Mouse (Mus musculus): Measurements from ENCODE around the gene Ralgds.

DNA sequence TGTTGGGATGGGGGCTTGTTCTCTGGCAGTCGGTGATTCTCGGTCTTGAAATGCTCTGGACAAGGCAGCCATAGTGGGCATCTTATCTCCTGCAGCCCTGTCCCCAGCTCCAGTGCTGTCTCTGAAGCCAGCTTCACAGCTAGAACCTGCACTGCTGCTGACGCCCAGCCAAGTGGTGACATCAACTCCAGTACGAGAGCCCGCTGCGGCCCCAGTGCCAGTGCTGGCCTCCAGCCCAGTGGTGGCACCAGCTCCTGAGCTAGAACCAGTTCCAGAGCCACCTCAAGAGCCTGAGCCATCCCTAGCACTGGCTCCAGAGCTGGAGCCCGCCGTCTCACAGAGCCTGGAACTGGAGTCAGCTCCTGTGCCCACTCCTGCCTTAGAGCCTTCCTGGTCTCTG, 31.0 kb downstream of the Ralgds start:
- no peak for TF ChIP-seq POLR2A (IDR thresholded peaks at IDR 0.05; ENCODE audit: borderline replicate concordance, control insufficient read depth, low read depth, low read length)
- TF ChIP-seq CTCF (IDR thresholded peaks at IDR 0.05; ENCODE audit: control insufficient read depth, insufficient read depth, low read length) = no peak

All from bone marrow, adult 2 months (tissue).